Mouse (Mus musculus): ENCODE measurements at regions not wholly inside any gene's neighbourhood (a gene's known extent, or its start where the extent isn't known, plus 50 kb on each side); places are given as distances from the start of the nearest gene placed in this dataset.

DNA sequence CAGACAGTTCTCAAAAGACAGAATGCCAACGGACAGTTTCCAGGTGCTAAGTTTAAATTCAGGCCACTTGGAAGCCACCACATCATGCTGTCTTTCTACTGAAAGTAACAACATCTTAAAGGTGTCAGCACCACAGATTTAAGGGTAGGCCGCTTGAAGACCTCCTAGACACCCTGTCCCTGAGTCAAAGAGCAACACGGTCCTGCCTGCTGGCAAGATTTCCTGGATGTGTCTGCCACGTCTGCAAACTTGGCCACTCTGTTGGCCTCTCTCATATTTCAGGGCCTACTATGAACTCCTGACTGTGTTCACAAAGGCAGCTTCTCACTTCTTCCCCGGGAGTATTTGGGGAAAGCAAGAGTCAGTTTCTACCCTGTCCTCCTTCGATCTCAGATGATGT is 194.7 kb upstream of the Esrrg start:
- no peak for DNase-seq (ENCODE audit: low spot score)

DNA sequence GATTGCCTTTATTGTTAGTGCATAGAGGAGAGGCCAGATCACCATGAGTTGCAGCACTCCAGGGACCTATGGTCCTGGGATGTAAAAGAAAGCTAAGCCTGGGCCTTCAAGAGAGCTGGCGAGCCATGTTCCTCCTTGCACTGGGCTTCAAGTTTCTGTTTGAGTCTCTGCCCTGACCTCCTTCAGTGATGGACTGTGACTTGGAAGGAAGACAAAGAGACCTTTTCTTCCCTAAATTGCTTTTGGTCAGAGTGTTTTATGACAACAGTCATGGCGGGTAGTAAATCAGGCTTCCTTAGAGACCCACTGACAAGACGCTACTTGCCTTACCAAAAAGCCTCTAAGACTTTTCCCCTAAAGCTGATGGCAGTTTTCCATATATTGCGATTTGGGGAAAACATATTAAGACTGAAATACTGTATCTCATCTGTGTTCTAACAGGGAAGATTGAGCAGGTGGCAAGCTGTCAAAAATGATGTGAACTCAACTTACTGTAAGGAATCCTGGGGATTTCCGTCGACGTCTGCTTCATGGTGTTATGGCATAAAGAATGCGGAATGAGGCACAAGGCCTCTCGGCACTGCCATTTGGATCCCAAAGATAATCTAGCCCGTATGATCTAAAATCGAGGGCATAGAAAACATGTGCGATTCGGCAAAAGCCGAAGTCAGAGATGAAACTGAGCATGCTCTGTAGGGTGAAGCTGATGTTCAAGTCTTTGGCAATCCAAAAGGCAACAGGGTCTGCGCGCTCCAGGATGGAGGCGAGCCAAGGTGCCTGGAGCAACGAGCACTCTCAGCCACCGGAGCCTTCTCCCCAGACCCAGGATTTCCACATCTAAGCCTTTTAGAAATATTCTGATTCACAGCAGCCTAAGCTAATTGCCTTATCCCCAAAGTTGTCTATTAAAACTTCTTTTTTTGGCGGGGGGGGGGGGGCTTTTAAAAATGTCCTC is 190.1 kb upstream of the Esrrg start:
- no peak for DNase-seq (ENCODE audit: low spot score)

DNA sequence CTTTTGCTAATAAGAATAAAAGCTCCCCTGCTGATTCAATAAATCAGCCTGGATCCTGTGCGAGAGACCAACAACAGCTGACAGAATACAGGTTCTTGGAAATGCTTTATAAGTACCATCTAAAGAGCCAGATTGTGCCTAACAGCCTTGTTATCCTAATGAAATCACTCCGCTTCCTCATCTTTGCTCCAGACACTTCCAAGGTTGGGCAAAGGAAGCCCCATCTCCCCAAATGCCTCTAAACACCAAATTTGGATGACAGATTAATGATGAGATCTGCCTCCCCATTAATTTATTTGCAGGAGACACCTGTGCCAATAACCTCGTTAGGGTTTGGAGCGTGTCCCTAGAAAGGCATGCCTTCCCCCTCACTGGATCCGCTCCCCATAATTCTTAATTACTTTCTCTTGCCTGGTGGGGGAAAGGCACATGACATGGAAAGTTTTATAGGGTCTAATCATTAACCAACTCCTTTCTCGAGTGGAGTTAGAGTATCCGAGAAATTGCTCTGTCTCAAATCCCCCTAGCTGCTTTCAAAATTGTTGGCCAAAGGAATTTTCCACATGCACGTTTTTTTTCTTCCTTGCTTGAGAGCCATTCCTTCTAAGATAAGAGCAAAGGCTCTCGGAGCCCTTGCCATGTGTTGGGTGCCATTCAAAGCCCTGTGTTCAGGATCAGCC is 179.9 kb upstream of the Esrrg start:
- DNase-seq (ENCODE audit: low spot score): no peak

DNA sequence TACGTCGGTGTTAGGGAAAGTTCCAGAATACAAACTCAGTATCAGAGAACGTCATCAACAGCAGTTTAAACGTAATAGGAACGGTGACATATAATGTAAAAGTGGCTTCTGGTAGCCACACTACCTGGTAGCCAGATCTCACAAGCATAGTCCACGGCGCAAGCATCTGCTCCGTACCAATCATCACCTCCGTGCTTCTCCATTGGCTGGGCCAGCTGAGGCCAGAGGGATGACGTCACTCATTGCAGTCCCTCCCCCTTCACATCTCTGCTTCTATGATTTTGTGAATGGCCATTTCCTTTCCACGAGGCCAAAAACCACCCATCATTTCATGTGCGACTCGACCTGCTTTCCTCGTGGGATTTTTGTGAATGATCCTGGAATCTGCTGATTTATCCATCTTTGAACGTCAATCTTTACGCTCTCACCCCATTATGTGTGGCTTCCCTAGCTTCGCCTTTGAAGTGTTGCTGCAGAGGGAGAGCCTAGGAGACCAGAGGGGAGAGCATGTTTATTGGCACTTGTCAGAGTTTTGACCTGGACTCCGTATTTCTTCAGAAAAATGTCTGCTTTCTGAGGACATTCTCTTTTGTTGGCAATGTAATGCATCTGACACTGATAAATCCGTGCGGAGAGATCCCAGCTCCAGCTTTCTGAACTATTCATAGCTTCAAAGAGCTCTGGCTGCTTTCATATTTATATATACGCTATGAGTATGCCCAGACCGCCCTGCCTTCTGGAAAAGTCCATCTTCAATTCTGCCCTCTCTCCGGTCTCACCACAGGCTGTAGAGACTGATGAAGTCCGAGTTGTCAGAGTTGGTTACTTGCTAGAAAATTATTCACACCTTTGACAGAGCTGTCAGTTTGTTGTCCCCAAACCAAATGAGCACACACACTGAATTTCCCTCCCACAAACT is 174.6 kb upstream of the Esrrg start:
- DNase-seq (ENCODE audit: low spot score): no peak

DNA sequence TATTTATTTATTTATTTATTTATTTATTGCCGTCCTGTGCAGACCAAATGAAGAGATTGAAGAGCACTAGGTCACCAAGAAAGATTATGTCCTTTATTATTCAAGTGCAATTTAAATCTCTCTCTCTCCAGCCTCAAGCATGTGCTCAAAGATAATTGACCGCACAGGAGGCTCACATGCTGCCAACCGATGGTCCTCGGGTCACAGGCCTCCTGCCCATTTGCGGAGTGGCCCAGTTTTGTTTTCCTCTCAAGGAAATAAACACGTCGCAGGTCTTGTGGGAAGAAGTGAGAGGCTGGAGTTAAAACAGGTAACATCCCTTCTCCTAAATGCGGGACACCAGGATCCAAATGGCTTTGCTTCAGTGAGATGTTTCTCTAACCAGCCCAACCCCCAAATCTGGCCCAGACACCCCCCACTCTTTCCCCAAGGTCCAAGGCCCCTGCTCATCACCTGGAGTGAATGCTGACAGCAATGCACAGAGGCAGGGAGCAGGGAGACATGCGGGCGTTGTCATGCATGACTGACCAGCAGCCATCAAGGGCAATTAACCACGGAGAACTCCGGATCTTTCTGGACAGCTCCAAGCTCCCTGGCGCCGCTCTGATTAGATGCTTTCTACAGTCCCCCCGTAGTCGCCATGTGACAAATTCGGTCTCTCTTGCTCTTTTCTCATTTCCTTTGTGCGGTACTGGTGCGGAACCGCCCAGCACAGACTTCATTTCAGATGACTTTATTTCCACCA is 169.2 kb upstream of the Esrrg start:
- no peak for DNase-seq (ENCODE audit: low spot score)

DNA sequence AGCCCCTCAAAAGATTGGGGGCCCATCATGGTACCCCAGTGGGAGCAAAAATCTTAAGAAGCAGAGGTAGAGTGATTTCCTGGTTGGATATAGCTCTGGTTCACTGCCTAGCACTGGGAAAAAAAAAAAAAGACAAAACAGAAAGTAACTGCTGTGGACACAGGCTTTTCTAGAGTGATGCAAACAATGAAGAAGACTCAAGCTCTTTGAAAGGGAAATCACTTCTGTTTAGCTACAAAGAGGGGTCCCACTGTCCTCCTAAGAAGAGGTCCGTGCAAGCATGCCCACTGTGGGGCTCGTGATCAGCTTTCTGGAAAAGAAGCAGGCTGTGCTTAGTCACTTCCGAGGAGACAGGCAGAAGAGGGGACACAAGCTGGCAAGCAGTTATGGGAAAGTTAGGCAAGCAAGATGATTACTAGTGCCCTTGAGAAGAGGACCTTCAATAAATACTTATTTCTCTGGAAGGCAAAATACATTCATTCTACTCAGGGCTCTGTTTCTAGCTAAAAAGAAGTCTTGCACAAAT is 166.9 kb upstream of the Esrrg start:
- DNase-seq (ENCODE audit: low spot score): no peak

DNA sequence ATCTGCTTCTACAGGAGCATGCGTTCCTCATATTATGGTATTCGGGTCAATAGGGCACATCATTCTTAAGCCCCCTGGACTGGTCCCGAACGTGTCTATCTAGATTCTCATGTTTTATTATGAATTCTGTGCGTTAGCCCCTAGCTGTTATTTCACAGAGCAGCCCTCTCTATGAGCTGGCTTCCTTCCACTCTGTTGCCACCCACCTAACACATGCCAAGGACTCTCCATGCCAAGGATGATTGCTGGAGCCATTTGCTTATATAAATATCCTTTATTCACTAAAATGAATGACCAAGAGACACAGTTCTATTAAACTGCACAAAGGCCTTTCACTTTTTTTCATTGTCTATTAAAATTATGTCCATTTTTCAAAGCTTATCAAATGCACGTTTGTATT is 162.1 kb upstream of the Esrrg start:
- no peak for DNase-seq (ENCODE audit: low spot score)

DNA sequence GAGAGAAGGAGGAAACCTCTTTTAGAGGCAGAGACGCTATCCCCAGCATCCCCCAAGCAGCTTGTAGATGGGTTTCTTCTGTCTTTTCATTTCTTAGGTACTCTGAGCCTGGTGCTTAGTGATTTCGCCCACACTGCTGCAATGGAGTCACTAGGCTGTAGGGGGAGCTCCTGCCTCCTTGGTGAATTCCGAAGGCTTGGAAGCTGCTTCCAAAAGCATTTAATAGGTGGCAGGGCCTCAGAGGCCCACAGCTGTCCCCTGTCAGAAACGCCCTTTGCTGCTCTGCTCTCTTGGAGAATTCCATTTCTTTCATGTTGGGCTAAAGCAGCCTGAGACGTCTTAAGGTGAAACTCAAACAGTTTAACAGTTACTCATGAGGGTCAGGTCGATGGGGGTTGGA is 160.4 kb upstream of the Esrrg start:
- DNase-seq (ENCODE audit: low spot score): peak; percentile 35

DNA sequence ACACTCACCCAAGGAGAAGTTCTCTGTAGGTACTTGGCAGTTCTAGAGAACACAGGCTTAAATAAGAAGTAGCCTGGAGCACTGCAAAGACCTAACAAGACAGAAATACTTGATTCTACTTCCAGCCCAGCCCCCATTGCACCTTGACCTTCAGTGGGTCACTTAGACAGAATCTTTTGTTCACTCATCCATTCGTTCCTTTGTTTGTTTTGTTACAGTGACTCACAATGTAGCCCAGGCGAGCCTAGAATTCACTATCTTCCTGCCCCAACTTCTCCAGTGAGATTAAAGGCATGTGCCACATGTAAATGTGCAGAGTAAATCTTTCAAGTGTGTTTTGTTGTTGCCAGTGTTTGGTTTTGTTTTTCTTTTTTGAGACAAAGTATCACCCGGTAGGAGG is 158.5 kb upstream of the Esrrg start:
- no peak for DNase-seq (ENCODE audit: low spot score)

DNA sequence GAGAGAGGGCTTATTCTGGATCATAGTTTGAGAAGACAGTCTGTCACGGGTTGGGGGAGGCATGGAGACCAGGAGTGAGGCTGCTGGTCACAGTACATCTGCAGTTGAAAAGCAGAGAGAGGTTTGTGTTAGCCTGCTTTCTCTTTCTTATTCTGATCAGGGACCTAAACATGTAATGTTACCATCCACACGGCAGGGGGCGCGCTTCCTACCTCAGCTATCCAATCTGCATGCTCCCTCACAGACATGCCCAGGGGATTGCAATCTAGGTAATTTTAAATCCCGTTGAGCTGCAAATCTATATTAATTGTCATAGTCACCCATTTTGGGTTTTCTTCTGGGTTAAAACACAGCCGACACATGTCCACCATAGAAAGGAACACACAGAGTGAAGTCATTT is 156.4 kb upstream of the Esrrg start:
- no peak for DNase-seq (ENCODE audit: low spot score)

DNA sequence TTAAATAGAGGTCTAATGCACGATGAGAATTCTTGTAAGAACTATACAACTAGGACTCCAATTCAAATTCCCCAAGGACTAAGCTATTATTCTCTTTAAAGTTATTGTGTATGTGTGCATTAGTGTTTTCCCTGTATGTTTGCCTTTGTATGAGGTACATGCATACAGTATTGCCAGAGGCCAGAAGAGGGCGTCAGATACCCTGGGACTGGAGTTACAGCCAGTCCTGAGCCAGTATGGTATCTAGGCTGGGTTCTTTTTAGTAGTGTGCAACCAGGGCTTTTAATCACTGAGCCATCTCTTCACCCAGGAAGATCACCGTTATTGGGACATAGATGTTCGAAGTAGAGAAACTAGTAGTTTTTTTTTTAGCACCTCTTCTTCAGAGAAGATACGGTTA is 154.2 kb upstream of the Esrrg start:
- DNase-seq (ENCODE audit: low spot score): no peak

DNA sequence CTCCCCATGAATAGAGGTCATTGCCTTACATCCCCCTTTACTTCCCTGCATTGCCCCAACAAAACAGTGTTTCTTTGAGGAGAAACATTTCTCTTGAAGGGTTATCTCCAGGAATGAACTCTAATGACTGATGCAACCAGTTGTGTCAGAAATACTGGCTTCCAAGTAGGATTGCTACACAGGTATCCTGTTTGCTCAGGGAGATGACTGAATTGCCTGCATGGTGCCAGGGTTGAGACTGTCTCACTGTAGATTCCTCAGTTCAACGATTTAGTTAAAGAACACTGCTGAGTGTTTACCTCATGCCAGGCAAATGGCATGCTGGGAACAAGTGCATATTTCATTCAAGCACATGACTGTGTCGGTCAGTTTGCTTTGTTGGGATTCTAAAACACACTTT is 123.8 kb upstream of the Esrrg start:
- no peak for DNase-seq (ENCODE audit: low spot score)

DNA sequence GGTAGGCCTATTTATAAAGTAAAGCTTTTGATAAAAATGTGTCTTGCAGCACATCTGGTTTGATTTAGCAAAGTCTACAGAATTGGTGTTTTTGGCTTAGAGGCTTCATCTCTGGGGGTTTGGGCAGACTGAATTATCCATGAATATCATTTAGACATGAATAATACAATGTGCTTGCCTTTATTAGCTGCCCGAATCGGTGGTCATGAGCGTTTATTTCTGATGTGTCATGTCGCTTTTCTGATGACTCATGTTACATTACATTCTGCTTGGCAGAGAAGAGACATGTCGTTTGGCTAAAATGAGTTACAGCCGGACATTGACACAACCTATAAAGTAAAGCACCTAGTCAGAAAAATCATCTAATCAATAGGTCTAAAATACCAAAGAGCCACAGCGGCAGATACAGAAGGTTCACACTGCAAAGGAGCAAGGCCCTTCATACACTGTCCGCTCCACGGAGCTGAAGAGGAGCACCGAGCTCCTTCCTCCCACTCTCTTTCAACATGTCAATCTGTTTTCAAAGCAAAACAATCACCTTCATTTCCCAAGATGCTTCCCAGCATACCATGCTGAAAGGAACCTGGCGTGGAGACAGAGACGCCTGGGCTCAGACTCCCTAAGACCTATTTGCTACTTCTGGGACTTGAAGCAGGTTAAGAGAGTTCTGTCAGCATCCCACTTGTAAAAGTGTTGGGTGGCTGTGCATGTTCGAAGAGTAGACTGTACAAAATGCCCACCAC is 120.5 kb upstream of the Esrrg start:
- DNase-seq (ENCODE audit: low spot score): no peak

DNA sequence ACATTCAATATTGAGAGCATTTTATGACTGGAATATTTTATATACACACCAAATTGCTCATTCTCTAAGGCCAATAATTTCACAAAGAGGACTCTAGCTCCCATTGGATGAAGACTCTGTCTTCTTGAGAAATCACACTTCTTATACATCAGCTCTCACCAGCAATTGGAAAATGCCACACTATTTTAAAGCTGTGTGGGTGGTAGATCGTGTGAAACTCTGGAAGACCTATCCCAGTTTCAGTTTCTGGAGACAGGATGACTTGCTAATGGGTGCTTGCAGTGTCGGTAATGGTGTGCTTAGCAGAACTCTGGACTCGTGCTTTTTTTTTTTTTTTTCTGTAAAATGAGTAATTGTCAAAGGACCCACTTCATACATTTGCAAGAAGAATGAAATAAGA is 119.1 kb upstream of the Esrrg start:
- DNase-seq (ENCODE audit: low spot score): no peak

DNA sequence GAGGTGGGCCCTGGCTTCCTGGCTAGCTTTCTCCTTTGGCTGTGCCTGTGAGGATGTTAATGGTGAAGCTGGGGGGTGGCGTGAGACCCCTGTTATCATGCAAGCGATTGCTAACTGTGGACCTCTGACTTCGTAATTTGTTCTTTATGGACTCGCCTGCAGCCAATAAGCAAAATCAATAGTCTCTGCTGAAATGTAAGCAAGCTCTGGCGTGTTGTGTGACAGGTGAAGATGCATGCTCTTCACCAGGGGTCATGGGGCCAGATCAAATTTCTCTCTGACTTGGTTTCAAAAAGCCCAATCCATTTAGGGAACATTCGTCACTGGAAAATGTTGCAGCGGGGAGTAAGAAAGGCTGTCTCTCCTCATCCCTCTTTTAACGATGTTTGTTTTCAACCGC is 103.2 kb upstream of the Esrrg start:
- no peak for DNase-seq (ENCODE audit: low spot score)

DNA sequence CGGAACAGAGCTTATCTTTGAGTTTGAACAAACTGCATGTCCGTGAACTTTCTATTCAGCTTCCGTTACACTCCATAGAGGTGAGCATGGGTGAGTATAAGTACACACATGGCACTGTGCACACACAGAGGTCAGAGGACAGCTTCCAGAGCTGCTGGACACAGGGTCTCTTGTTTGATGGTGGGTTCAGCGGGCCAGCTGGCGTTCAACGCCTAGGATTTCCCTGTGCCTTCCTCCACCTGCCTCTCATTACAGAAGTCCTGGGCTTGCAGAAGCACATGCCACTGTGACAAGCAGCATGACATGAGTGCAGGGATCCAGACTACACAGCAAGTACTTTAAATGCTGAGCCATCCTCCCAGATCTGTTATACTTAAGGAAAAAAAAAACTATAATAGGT is 101.4 kb upstream of the Esrrg start:
- no peak for DNase-seq (ENCODE audit: low spot score)

DNA sequence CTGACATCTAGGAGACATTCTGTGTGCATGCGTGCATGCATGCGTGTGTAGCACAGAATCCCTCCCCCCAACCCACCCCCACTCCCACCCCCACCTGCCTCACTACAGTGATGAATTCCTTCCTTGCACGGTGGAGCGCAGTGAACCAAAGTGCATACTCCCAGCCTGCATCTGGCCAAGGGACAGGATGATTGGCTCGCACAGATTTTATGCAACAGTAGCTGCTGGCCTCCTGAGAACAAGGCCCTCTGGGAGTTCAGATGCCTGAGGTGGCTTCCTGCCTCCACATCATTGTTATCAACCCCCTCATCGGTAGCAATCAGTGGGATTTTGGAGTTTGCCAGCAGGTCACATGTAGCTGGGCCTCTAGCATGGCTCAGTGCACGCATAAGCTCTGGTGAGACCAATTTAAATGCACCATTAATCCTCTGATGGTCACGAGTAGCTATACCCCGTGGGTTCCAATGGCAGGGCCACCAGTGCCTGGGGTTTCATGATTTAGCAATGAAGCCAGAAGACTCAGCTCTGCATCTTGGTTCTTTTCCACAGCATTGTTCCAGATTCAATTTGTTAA is 77.2 kb upstream of the Esrrg start:
- DNase-seq (ENCODE audit: low spot score): no peak

DNA sequence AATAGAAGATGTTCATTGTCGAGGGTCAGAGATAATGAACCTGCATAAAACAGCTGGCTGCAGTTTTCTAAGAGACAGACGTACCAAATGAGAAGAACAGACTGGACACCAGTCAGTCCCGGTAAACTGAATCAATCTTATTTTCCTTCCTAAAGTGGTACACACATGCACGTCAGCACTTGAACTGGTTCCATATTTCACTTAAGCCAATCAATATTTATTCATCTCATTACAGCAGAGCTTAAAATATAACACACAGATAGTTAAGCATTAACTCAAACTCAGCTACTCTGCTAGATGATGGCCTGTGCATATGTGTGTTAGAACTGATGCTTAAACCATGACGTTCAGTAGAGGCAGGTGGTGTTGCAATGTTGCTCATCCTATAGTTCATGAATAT is 72.3 kb upstream of the Esrrg start:
- no peak for DNase-seq (ENCODE audit: low spot score)

DNA sequence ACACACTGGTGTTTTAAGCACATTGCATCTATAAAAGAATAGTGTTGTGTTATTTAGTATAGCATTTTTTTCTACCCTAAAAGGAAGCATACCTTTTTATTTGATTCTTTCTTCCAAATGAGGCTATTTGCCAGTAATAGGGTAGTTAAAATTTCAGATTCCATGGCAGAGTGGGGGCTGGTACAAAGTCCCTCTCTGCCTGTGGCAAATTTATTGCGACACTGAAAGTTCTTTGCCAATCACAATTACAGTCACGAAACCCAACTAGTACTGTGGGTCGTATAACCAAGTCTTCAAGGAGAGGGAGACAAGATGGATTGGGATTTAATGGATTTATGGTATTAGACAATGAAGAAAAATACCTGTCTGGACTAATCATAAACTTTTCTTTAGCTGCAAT is 51.9 kb upstream of the Esrrg start:
- DNase-seq (ENCODE audit: low spot score): no peak

Data from yolk sac, embryonic 10.5 days (tissue).